Mouse (Mus musculus) WW6 (cell line): ENCODE data around the gene Ssxb9.
"Not testable (repeated sequence)": the region's sequence is repeated elsewhere in the genome, so short reads cannot be mapped to it uniquely, and the experiment has no call there.

Experiments used
- DNase-seq: peaks from one replicate; pipeline ENCODE4 v3.0.0-alpha.2; 2013; ENCODE audit warnings: low read depth, low spot score

Gene Ssxb9

GRCm38 (mm10) chrX:8366678-8367077 is at the start of gene Ssxb9:
Gene Ssxb9 (plus strand): TSS chrX:8366978.
- not testable (repeated sequence) for DNase-seq

- DNase-seq, result no peak
Observed at GRCm38 (mm10) chrX:8327124-8327523, 39.7 kb upstream of the Ssxb9 start, which contains the start of gene Ssxb10. Gene Ssxb10 (plus strand): TSS chrX:8327424.

- DNase-seq, result not testable (repeated sequence)
Observed at GRCm38 (mm10) chrX:8413005-8413404, 46.2 kb downstream of the Ssxb9 start, which contains the start of gene Ssxb1. Gene Ssxb1 (plus strand): TSS chrX:8413305.
